Mouse (Mus musculus) C2C12 (cell line): ENCODE measurements around the gene Kcnmb1. TPM values are rescaled to one million over a fixed set of nuclear protein-coding genes. Genes with fewer than 3 reads are reported as not detected.

Experiments
- H3K27me3 ChIP-seq: one replicate; pipeline ENCODE4 v1.6.1; 2011; ENCODE audit not compliant: control insufficient read depth, insufficient read depth, insufficient read length
- H3K36me3 ChIP-seq: one replicate; pipeline ENCODE4 v1.6.1; 2011; ENCODE audit not compliant: control insufficient read depth, insufficient read depth
- H3K4me3 ChIP-seq: one replicate; pipeline ENCODE4 v1.5.1; 2011; ENCODE audit warnings: mild to moderate bottlenecking, control low read depth; ENCODE audit not compliant: poor library complexity, insufficient read depth, severe bottlenecking
- H3K79me2 ChIP-seq: one replicate; pipeline ENCODE4 v1.6.1; 2011; ENCODE audit not compliant: control insufficient read depth, insufficient read depth
- H3K79me3 ChIP-seq: one replicate; pipeline ENCODE4 v1.6.1; 2011; ENCODE audit warnings: low read depth, control low read depth
- H3ac ChIP-seq: one replicate; pipeline ENCODE3; 2011; ENCODE audit warnings: low read depth; ENCODE audit not compliant: control insufficient read depth, insufficient read length
- CEBPB ChIP-seq: IDR thresholded peaks from one replicate; pipeline ENCODE4 v1.6.1; 2011; ENCODE audit warnings: low read depth, mild to moderate bottlenecking, control low read depth, moderate library complexity
- CTCF ChIP-seq: IDR thresholded peaks from one replicate; pipeline ENCODE4 v1.5.1; 2011; ENCODE audit not compliant: control insufficient read depth, insufficient read depth, insufficient read length
- FOSL1 ChIP-seq: IDR thresholded peaks from one replicate; pipeline ENCODE4 v1.8.0; 2011; ENCODE audit warnings: mild to moderate bottlenecking, low read length; ENCODE audit not compliant: poor library complexity, insufficient read depth, severe bottlenecking
- MAX ChIP-seq: IDR thresholded peaks from one replicate; pipeline ENCODE4 v1.6.1; 2011; ENCODE audit warnings: mild to moderate bottlenecking, control low read depth
- MYOD1 ChIP-seq: IDR thresholded peaks from one replicate; pipeline ENCODE4 v1.6.1; 2011; ENCODE audit warnings: low read depth; ENCODE audit not compliant: control insufficient read depth, insufficient read length
- MYOG ChIP-seq: IDR thresholded peaks from one replicate; pipeline ENCODE4 v1.6.1; 2011; ENCODE audit not compliant: control insufficient read depth, insufficient read length; ENCODE audit errors: extremely low read depth
- USF1 ChIP-seq: IDR thresholded peaks from one replicate; pipeline ENCODE4 v1.6.1; 2011; ENCODE audit warnings: low read depth, mild to moderate bottlenecking, control low read depth, moderate library complexity
- polyA plus RNA-seq: library from polyadenylated mRNA; unstranded; fragments of >200 nt; fragmentation: generic; extraction: Trizol; gene quantifications from one replicate; pipeline ENCODE4 v1.2.1, GENCODE M21; 2012; ENCODE audit warnings: missing spikeins

The Kcnmb1 gene
- polyA plus RNA-seq, 1 experiment, result 0.12 TPM

GRCm38 (mm10) chr11:33998244-33998643 lies 35.4 kb downstream of the Kcnmb1 start:
- no peak overlapping the region for H3ac ChIP-seq
- H3K79me3 ChIP-seq, result no peaks in the 10 kb centered on the region
- TF ChIP-seq MYOD1, result no peak
- no peaks in the 10 kb centered on the region for H3K36me3 ChIP-seq
- no peak overlapping the region for H3K4me3 ChIP-seq
- no peaks in the 10 kb centered on the region for H3K79me2 ChIP-seq
- no peaks in the 10 kb centered on the region for H3K27me3 ChIP-seq

- Histone ChIP-seq H3K79me3 (no peaks in the 10 kb centered on the region), H3ac (no peak overlapping the region), H3K79me2 (no peaks in the 10 kb centered on the region), H3K4me3 (no peak overlapping the region), H3K27me3 (no peaks in the 10 kb centered on the region), H3K36me3 (no peaks in the 10 kb centered on the region)
- TF ChIP-seq CEBPB (no peak), MYOG (no peak), MYOD1 (no peak), CTCF (no peak), USF1 (no peak), MAX (no peak), FOSL1 (no peak)
Measured at GRCm38 (mm10) chr11:34000416-34000815, 37.6 kb downstream of the Kcnmb1 start.

DNA sequence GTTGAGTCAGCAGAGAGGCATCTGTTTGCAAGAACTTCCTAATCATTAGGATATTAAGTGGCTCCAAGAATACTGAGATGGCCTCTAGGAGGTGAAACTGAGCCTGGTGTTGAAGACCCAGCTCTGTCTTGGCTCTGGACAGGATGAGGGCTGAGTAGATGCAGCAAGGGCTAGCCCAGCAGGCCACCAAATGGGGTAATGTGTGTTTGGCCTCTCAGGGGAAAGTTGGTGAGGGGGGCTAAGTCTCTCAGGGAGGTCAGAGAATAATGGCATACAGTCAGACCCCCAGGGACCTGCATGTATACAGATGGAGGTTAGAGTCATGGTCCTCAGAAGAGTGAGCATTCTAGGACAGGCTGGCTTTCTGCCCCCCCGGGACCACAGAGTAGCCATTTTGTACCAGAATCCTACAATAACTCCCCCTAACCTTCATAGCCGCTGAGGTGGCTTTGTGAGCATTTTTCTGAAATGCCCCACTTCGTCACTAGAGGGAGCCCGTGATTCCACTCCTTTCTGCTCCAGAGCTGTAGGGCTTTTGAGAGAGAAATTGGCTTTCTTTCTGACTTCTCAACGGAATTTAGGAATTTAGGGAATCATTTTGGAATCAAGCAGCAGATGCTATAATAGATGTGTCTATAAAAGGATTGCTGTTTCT lies 39.3 kb downstream of the Kcnmb1 start:
- Histone ChIP-seq H3K79me3 (no peaks in the 10 kb centered on the region), H3K27me3 (no peaks in the 10 kb centered on the region), H3ac (no peak overlapping the region), H3K79me2 (no peaks in the 10 kb centered on the region), H3K36me3 (no peaks in the 10 kb centered on the region), H3K4me3 (no peak overlapping the region)
- no peak for TF ChIP-seq MYOG
- no peak for TF ChIP-seq MYOD1
- TF ChIP-seq MAX, result no peak
- no peak for TF ChIP-seq CTCF
- TF ChIP-seq FOSL1, result no peak
- no peak for TF ChIP-seq USF1
- no peak for TF ChIP-seq CEBPB

DNA sequence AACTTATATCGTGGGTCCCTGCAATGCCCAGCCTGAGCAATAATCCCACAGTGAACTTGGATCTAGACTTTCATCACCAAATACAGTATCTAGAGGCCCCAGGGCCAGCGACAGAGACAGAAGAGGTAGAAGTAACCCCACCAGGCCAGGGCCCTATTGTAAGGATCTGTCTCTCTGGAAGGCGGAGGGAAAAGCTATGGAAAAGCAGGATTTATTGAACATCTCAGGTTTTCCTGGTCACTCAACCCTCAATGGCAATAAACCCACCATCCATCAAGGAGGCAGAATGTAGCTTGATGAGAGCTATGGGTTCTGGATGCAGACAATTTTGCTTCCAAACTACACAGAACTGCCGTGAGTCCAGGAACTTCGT lies 39.8 kb downstream of the Kcnmb1 start:
- TF ChIP-seq FOSL1 (no peak), USF1 (no peak), CTCF (no peak), MYOD1 (no peak), MAX (no peak)
- no peak overlapping the region for H3K4me3 ChIP-seq
- H3K27me3 ChIP-seq, result no peaks in the 10 kb centered on the region
- no peaks in the 10 kb centered on the region for H3K79me2 ChIP-seq
- H3K36me3 ChIP-seq, result no peaks in the 10 kb centered on the region
- H3K79me3 ChIP-seq, result no peaks in the 10 kb centered on the region
- no peak overlapping the region for H3ac ChIP-seq

- Histone ChIP-seq H3ac (no peak overlapping the region), H3K36me3 (no peaks in the 10 kb centered on the region), H3K79me3 (no peaks in the 10 kb centered on the region), H3K4me3 (no peak overlapping the region), H3K27me3 (no peaks in the 10 kb centered on the region), H3K79me2 (no peaks in the 10 kb centered on the region)
- no peak for TF ChIP-seq MAX
- TF ChIP-seq CEBPB, result no peak
- TF ChIP-seq FOSL1, result no peak
Measured at GRCm38 (mm10) chr11:34007616-34008015, 44.8 kb downstream of the Kcnmb1 start.

DNA sequence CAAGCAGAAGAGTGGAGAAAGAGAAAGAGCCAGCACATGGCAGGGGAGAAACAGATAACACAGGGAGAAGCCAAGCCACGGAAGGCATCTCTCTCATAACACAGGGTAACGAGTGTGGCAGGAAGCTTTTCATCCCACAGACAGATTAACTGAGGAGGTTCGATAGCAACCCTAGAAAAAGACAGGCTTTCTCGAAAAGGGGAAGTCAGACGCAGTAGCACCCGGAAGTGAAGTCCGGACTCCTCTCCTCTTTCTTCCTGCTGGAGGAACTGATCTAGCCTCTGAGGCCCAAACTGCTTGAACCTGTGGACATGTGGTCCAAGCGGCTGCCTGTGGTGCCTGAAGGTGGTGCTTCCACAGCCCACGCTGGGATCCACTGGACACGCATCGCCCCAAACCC lies 45.4 kb downstream of the Kcnmb1 start:
- Histone ChIP-seq H3K79me2 (no peaks in the 10 kb centered on the region), H3K36me3 (no peaks in the 10 kb centered on the region), H3ac (no peak overlapping the region), H3K79me3 (no peaks in the 10 kb centered on the region), H3K4me3 (no peak overlapping the region), H3K27me3 (no peaks in the 10 kb centered on the region)
- no peak for TF ChIP-seq FOSL1
- TF ChIP-seq CEBPB, result no peak
